Mouse (Mus musculus) hindbrain, embryonic 13.5 days (tissue): ENCODE data around the gene Fam57b. TPM values are rescaled to one million over a fixed set of nuclear protein-coding genes. Genes with fewer than 3 reads are reported as not detected.

Source experiments
- ATAC-seq: fragments of 200-750 bp; cut with Nextera tagmentation; 2 replicates; pipeline ENCODE4 v1.8.0; 2017; ENCODE audit warnings: moderate TSS enrichment; ENCODE audit not compliant: low FRiP score
- H3K27ac ChIP-seq: fragments of 300-500 bp; sonication (generic); 2 replicates; pipeline ENCODE4 v1.5.1; 2015; ENCODE audit warnings: inconsistent platforms, mild to moderate bottlenecking, moderate library complexity
- H3K27me3 ChIP-seq: fragments of 300-500 bp; sonication (generic); 2 replicates; pipeline ENCODE4 v1.6.1; 2015; ENCODE audit warnings: mild to moderate bottlenecking, inconsistent platforms
- H3K36me3 ChIP-seq: fragments of 300-500 bp; sonication (generic); 2 replicates; pipeline ENCODE4 v1.6.1; 2015; ENCODE audit warnings: mild to moderate bottlenecking, inconsistent platforms
- H3K4me1 ChIP-seq: fragments of 300-500 bp; sonication (generic); replicated peaks from 2 replicates; pipeline ENCODE4 v1.6.1; 2015; ENCODE audit warnings: inconsistent platforms
- H3K4me2 ChIP-seq: fragments of 300-500 bp; sonication (generic); 2 replicates; pipeline ENCODE4 v1.6.1; 2015; ENCODE audit warnings: inconsistent platforms, mild to moderate bottlenecking, moderate library complexity
- H3K4me3 ChIP-seq: fragments of 300-500 bp; sonication (generic); 2 replicates; pipeline ENCODE4 v1.5.1; 2015; ENCODE audit warnings: mild to moderate bottlenecking, inconsistent platforms
- H3K9ac ChIP-seq: fragments of 300-500 bp; sonication (generic); 2 replicates; pipeline ENCODE4 v1.6.1; 2015; ENCODE audit warnings: mild to moderate bottlenecking, inconsistent platforms
- H3K9me3 ChIP-seq: fragments of 300-500 bp; sonication (generic); 2 replicates; pipeline ENCODE4 v1.6.1; 2016; ENCODE audit warnings: inconsistent platforms
- WGBS: fragments of 180-500 bp; shearing (Covaris S2); methylation state at CpG from one replicate; pipeline ENCODE4 v1.1.7; 2015; 5-methylcytosine and 5-hydroxymethylcytosine counted together
- polyA plus RNA-seq: library from polyadenylated mRNA; unstranded; fragments of >200 nt; fragmentation: Nextera tagmentation; extraction: Ambion mirVana; gene quantifications from 2 replicates; pipeline ENCODE4 v1.2.1, GENCODE M21; 2015

The Fam57b gene
- polyA plus RNA-seq, 1 experiment from 2014 or later: 52.1 TPM

DNA sequence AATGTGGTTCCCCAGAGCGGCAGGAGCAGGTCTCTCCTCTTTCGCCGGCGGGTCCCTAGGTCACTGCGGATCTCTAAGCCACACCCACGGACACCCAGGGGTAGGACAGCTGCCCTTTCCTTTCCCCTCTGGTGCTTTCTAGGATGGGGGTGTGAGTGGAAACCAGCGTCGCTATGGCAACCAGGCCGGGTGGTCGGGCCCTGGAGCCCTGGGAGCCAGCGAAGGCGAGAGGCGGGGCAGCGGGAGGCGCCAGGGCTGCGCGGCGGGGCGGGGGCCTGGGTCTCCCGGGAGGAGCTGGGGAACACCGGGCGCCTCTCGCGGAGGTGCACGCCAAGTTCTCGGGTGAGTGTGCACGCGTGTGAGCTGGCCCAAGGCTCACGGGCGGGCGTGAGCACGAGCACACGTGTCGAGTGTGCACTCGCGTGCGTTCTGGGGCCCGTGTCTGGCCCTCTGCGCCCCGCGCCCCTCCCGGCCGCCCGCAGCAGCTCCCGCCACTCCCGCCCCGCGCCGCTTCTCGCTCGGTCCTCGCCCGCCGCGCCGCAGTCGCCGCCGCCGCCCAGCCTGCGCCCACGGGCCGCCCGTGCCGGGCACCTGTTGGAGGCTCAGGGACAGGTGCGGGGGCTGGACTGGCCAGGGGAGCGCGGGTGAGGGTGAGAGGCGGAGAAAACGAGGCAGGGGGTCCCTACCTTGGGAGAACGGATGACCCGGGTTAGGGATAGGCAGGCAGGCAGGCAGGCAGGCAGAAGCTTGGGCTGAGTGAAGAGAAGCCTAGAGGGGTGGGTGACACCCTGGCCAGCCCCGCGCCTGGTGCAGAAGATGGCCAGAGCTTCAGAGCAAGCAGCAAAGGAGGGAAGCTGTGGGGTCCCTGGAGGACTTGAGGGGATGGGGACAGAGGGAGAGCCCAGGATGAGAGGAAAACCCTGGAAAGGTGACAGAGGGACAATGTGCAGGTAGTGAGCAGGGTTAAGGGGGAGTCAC is 50.2 kb downstream of the Fam57b start:
- H3K27ac ChIP-seq: 0 out of 2 replicates have a peak overlapping the region, but pooled peaks have one; percentile 23
- H3K4me3 ChIP-seq: peak overlapping the region; percentile 57
- H3K9me3 ChIP-seq: no peaks in the 10 kb centered on the region
- peak; percentile 49 for ATAC-seq
- H3K27me3 ChIP-seq: peaks cover 63% of the 10 kb centered on the region
- WGBS: under 1% methylated on average over 59 of the region's 74 CpGs
- H3K4me2 ChIP-seq: peak overlapping the region; percentile 99
- H3K4me1 ChIP-seq: peaks cover 23% of the 10 kb centered on the region
- peak overlapping the region; percentile 77 for H3K9ac ChIP-seq
- peaks cover 17% of the 10 kb centered on the region for H3K36me3 ChIP-seq

DNA sequence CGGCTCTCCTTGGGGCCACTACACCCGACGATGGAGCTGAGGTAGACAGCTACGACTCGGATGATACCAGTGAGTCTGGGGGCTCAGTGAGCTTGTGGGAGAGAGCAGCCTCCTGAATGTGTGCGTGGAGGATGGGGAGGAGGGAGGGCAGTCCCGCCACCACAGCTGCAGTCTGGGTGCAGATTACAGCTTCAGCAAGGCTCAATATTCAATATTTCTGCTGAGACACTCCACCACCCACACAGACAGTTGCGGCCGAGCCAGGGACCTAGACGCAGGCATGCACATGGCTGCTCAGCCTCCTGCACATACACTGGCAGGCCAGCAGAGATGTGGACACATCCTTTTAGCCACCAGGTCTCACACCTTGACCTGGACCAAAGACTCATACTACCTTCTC is 51.3 kb downstream of the Fam57b start:
- 21% methylated on average over 10 of the region's 10 CpGs for WGBS
- H3K27ac ChIP-seq: no peak overlapping the region
- H3K9me3 ChIP-seq: no peaks in the 10 kb centered on the region
- H3K4me1 ChIP-seq: peaks cover 23% of the 10 kb centered on the region
- peak overlapping the region; percentile 57 for H3K4me3 ChIP-seq
- peaks cover 28% of the 10 kb centered on the region for H3K36me3 ChIP-seq
- H3K9ac ChIP-seq: peak overlapping the region; percentile 77
- ATAC-seq: 0 out of 2 replicates have a peak, but pooled peaks have one; percentile 9
- H3K27me3 ChIP-seq: peaks cover 58% of the 10 kb centered on the region
- peak overlapping the region; percentile 99 for H3K4me2 ChIP-seq

DNA sequence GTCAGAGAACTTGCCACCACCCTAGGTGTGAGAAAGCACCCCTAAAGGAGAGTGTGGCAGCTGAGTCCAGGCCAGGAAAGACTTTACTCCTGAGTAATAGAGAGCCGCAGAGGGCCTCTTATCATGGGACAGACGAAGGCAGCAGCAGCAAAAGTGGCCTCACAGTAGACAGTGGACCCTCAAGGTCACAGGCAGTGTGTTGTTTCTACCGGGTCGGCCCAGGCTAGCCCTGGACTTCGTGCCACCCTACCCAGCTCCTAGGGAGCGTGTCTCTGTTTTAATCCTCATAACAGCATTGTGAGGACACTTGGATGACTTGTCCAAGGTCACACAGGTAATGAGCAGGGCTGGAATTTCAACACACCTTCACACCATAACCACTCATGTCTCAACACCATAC is 52.7 kb downstream of the Fam57b start:
- no peak overlapping the region for H3K4me2 ChIP-seq
- no peak overlapping the region for H3K9ac ChIP-seq
- H3K4me3 ChIP-seq: no peak overlapping the region
- peaks cover 48% of the 10 kb centered on the region for H3K27me3 ChIP-seq
- H3K36me3 ChIP-seq: peaks cover 40% of the 10 kb centered on the region
- no peak for ATAC-seq
- H3K27ac ChIP-seq: no peak overlapping the region
- H3K4me1 ChIP-seq: peaks cover 23% of the 10 kb centered on the region
- 86% methylated on average over 6 of the region's 6 CpGs for WGBS
- H3K9me3 ChIP-seq: no peaks in the 10 kb centered on the region

DNA sequence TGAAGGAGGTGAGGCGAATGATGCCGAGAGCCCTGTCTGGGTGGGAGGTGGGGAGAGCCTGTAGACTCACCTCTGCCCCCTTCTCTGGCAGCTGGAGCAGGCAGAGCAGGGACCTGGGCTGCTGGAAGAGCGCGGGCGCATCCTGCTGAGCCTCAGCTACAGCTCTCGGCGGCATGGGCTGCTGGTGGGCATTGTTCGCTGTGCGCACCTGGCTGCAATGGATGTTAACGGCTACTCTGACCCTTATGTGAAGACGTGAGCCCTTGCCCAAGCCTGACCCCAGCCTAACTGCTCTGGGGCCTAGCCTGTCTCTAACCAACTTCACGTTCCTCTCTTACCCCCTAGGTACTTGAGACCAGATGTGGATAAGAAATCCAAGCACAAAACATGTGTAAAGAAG is 53.7 kb downstream of the Fam57b start:
- H3K4me3 ChIP-seq: no peak overlapping the region
- H3K9ac ChIP-seq: peak overlapping the region; percentile 21; the same call in 1 of the 2 replicates
- no peak overlapping the region for H3K27ac ChIP-seq
- 45% methylated on average over 12 of the region's 12 CpGs for WGBS
- H3K9me3 ChIP-seq: no peaks in the 10 kb centered on the region
- peaks cover 48% of the 10 kb centered on the region for H3K27me3 ChIP-seq
- peaks cover 23% of the 10 kb centered on the region for H3K4me1 ChIP-seq
- no peak overlapping the region for H3K4me2 ChIP-seq
- ATAC-seq: no peak
- peaks cover 50% of the 10 kb centered on the region for H3K36me3 ChIP-seq

DNA sequence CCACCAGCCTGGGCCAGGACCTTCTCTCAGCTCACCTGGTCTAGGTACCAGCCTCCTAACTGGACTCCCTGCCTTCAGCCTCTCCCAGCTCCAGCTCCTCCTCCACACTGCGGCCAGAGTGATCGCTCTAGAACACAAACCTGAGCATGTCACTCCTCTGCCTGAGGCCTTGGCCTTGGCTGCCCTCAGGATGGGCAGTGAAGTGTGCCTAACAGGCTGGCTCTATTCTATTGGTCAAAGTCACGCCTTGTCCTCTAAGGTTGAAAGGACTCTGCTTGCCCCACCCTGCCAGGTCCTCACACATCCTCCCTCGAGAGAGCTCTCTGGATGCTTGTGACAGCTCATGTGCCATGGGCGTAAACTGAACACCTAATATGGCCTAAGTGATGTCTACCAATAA is 56.0 kb downstream of the Fam57b start:
- no peak overlapping the region for H3K27ac ChIP-seq
- no peak overlapping the region for H3K4me2 ChIP-seq
- H3K4me3 ChIP-seq: no peak overlapping the region
- ATAC-seq: no peak
- no peak overlapping the region for H3K9ac ChIP-seq
- peaks cover 10% of the 10 kb centered on the region for H3K4me1 ChIP-seq
- 83% methylated on average over 5 of the region's 5 CpGs for WGBS
- H3K36me3 ChIP-seq: peaks cover 73% of the 10 kb centered on the region
- H3K27me3 ChIP-seq: peaks cover 33% of the 10 kb centered on the region
- no peaks in the 10 kb centered on the region for H3K9me3 ChIP-seq

DNA sequence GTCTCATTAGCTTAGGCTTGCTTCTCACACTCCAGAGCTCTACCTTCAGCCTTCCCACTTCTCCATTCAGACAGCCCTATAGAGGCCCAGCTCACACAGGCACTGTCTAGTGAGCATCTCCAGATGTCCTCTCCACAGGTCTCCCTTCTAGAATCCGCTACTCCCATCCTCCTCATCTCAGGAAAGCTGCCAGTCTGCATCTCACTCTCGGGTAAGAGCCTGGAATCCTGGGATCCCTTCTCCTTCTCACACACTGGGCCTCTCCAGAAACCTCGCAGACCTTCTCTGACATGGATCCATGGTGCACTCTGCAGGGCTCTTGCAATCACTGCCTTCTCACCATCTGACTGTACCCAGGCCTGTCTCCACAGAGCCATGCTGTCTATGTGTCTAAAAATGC is 58.2 kb downstream of the Fam57b start:
- Histone ChIP-seq H3K9ac (peak overlapping the region; percentile 49; the same call in 1 of the 2 replicates), H3K4me2 (no peak overlapping the region), H3K27ac (no peak overlapping the region), H3K36me3 (peaks cover 80% of the 10 kb centered on the region), H3K4me1 (peaks cover 2% of the 10 kb centered on the region), H3K4me3 (no peak overlapping the region), H3K9me3 (no peaks in the 10 kb centered on the region), H3K27me3 (peaks cover 11% of the 10 kb centered on the region; the same call in 1 of the 2 replicates)
- no peak for ATAC-seq
- 93% methylated on average over 3 of the region's 3 CpGs for WGBS

DNA sequence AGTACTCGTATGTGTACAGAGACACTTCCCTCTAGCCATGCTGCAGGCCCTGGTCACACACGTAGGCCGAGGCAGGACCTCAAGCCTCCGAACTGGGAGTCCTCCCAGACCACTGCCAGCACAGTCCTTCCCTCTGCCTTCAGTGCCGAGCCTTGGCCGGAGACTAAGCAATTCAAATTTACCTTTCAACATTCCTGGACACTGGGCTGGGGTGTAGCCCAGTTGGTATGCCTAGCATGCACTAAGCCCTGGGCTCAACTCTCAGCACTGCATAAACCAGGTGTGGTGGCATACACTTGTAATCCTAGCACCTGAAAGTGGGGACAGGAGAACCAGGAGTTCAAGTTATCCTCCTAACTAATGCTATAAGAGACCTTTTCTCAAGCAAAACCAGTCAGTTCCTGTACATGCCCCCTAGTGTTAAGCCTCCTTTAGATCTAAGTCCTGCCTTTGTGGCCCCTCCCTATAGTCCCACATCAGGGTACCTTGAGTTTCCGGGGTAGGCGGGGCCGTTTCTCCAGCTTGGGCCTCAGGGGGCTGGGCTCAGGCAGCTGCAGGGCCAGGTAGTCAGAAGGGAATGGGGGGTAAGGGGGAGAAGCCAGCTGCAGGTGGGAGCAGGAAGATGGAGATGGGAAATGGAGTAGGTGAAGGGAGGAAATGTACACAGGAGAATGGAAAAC is 59.4 kb downstream of the Fam57b start:
- Histone ChIP-seq H3K4me2 (no peak overlapping the region), H3K9me3 (no peaks in the 10 kb centered on the region), H3K4me3 (no peak overlapping the region), H3K36me3 (peaks cover 71% of the 10 kb centered on the region), H3K27me3 (0 out of 2 replicates have a peak, but pooled peaks cover under 1% of the 10 kb centered on the region), H3K27ac (no peak overlapping the region), H3K4me1 (peaks cover 10% of the 10 kb centered on the region), H3K9ac (0 out of 2 replicates have a peak overlapping the region, but pooled peaks have one; percentile 39)
- no peak for ATAC-seq
- 81% methylated on average over 9 of the region's 9 CpGs for WGBS

DNA sequence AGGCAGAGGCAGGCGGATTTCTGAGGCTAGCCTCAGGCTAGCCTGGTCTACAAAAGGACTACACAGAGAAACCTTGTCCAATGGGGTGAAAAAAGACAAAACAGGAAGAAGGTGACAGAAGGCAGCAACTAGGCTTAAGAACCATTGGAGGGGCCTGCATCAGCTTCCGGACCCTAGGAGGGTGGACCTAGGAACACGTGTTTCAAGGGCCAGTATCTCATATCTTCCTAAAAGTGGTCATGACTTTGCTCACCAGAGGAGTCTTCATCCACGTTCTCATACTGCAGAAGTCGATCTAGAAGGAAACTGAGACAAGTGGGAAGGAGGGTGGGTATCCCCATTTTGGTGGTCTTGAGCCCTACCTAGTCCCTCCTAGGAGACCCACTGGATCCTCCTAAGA is 63.5 kb downstream of the Fam57b start:
- no peak for ATAC-seq
- peak overlapping the region; percentile 87 for H3K4me2 ChIP-seq

DNA sequence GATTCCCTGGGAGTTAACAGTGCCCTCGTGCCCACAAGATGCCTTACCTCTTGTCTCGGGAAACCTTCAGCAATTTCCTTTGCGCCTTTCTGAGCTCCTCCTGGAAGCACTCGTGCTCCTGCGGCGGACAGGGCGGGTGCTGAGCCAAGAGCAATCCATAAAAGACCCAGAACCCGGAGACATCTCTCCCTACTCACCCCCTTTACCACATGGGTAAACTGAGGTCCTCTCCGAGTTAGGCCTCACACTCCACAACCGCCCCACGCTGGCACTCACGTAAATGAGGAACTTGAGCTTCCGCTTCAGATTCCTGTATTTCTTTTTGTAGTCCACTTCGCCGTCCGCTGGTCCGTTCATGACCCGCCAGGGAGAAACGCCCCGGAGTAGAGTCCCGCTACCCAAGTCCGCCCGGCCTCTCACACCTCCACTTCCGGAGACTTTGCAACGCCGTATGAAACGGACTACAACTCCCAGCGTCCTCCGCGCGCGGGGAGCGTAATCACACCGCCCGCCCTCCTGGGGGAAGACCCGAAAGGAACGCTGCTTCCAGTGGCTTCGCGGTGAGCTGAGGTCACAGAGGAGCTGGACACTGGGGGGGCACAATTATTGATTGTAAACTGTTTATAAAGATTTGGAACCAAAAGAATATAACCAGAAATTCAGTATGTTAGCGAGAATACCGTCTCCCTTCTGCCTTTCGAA is 64.1 kb downstream of the Fam57b start, which contains the start of gene Hirip3:
Gene Hirip3, plus strand, starts transcription at position 544 of the 702 bp plus-strand sequence.
- ATAC-seq: peak; percentile 88
- Histone ChIP-seq H3K27me3 (no peaks in the 10 kb centered on the region), H3K4me2 (peak within 1 kb of the TSS; percentile 87), H3K27ac (peak within 1 kb of the TSS; percentile 86), H3K9me3 (no peaks in the 10 kb centered on the region), H3K9ac (peak within 1 kb of the TSS; percentile 78), H3K4me1 (peaks cover 31% of the 10 kb centered on the region), H3K36me3 (peaks cover 55% of the 10 kb centered on the region), H3K4me3 (peak within 1 kb of the TSS; percentile 66)
- 4% methylated on average over 42 of the region's 42 CpGs for WGBS

More for the DNA sequence above, 63.5 kb downstream of the Fam57b start:
- 78% methylated on average over 5 of the region's 5 CpGs for WGBS
- H3K9ac ChIP-seq: peak overlapping the region; percentile 78
- peak overlapping the region; percentile 66 for H3K4me3 ChIP-seq
- peaks cover 31% of the 10 kb centered on the region for H3K4me1 ChIP-seq
- no peaks in the 10 kb centered on the region for H3K9me3 ChIP-seq
- peaks cover 55% of the 10 kb centered on the region for H3K36me3 ChIP-seq
- H3K27ac ChIP-seq: peak overlapping the region; percentile 86; the same call in 1 of the 2 replicates
- H3K27me3 ChIP-seq: no peaks in the 10 kb centered on the region

DNA sequence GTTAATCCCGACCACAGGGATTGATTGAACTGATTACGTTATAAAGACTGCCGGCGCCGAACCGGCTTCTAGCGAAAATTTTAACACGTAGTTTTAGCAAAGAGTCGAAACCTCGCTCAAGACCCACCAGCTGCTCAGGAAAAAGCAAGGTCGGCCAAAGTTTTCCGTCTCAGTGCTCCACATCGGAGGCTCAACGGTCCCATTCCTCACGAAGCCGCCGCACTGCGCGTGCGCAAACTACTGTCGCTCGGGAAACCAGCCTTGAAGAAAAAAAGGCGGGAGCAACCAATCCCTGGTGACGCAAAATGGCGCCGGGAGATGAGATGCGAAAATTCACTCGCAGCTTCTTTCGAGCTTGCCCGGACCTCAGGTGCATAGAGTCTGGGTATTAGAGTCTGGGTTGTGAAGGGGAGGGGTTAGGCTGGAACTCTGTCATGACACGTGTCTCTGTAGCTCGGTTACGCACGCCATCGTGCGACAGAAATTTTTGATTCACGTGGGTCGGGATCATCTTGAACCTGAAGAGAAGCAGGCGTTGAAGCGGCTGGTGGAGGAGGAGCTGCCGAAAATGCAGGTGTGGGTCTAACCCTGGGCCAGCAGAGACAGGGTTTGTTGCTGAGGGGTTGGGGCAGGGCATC is 64.8 kb downstream of the Fam57b start, which contains the start of gene Ino80e:
Gene Ino80e, minus strand, starts transcription at position 231 of the 638 bp plus-strand sequence.
- peak within 1 kb of the TSS; percentile 78 for H3K9ac ChIP-seq
- H3K4me1 ChIP-seq: peaks cover 31% of the 10 kb centered on the region
- peak; percentile 82 for ATAC-seq
- no peaks in the 10 kb centered on the region for H3K9me3 ChIP-seq
- H3K27me3 ChIP-seq: no peaks in the 10 kb centered on the region
- WGBS: under 1% methylated on average over 41 of the region's 41 CpGs
- H3K36me3 ChIP-seq: peaks cover 55% of the 10 kb centered on the region
- peak within 1 kb of the TSS; percentile 87 for H3K4me2 ChIP-seq
- H3K4me3 ChIP-seq: peak within 1 kb of the TSS; percentile 66
- peak within 1 kb of the TSS; percentile 86 for H3K27ac ChIP-seq

DNA sequence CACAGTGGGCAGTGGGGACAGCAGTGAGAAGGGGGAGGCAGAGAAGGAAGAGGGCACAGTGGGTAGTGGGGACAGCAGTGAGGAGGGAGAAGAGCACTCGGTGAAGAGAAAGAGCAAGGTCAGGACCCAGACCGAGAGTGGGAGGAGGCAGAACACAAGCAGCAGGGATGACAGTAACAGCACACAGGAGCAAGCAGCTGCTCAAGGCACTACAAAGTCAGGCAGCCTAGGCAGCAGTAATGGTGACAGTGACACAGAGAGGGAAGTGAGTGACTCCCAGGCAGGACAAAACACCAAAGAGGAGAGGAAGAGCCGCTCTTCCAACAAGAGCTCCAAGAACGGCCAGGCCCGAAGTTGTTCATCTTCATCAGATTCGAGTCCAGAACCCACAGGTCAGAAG is 66.3 kb downstream of the Fam57b start:
- Histone ChIP-seq H3K9me3 (no peaks in the 10 kb centered on the region), H3K4me3 (peak overlapping the region; percentile 66), H3K27ac (0 out of 2 replicates have a peak overlapping the region, but pooled peaks have one; percentile 23), H3K27me3 (no peaks in the 10 kb centered on the region), H3K4me2 (peak overlapping the region; percentile 87), H3K9ac (peak overlapping the region; percentile 78), H3K36me3 (peaks cover 56% of the 10 kb centered on the region), H3K4me1 (peaks cover 31% of the 10 kb centered on the region)
- WGBS: 60% methylated on average over 6 of the region's 6 CpGs
- no peak for ATAC-seq
